Comparison of ENCODE assay signal across 9 mouse cellular contexts in the genomic region with DNA sequence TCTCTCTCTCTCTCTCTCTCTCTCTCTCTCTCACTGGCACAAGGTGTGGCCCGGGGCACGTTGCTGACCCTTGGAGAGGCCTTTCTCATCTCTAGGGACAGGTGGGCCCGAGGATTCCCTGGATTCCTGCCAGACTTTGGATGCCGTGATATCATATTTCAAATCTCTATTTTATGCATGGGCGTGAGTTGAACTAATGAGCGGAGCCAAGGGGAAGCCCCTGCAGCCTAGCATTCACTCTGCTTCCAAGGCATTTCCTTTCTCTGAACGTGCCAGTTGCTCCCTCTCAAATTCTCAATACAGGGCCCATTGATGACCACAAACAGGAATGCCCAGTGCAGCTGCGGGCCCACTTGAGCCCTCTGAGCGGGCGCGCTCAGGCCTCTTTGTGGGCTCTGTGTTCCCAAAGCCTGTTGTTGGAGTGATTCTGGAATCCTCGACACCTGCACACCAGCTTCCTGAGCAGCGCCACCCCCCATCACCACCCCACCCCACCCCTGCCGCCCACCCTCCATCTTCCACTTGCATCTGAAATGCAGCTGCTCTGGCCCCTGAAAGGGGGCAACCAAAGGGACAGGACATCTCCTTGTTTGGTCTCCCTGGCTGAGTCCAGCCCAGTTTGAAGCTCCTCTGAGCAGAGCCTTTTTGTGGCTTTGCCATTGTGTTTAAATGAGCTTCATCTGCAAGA.
A peak's percentile ranks its signal among the peaks of the same experiment; 100 is the strongest.
DNase-seq lines count a peak whose midpoint lies in the region; ATAC-seq lines count a peak whose summit lies in the region.
"Had no signal": no experiment of that assay in that cellular context is flagged by ENCODE, and none has a peak within 500 bp of the region (broad histone marks: within the 10 kb centered on the region; RNA-seq: fewer than 3 reads in every experiment).

No protein-coding gene starts in this region.

- H3K4me2 ChIP-seq in forebrain, embryonic 11.5 days (ENCODE audit: low read depth, low read length, severe bottlenecking): no peak overlapping the region
- peak overlapping the region; percentile 25 for H3K4me2 ChIP-seq in limb, embryonic 12.5 days
- no peak overlapping the region for H3K4me2 ChIP-seq in liver, embryonic 12.5 days

- DNase-seq in thymus, postnatal 36 days: peak; percentile 55 to 62
- no peak for DNase-seq in thymus, postnatal 10 days (ENCODE audit: low spot score in 2 of 2)
- peak; percentile 58 for DNase-seq in forebrain, embryonic 11.5 days (ENCODE audit: low spot score)
- no peak for DNase-seq in c-Kit-positive CD71-positive TER-119-positive erythroid progenitor cells, embryonic 14.5 days (ENCODE audit: low spot score)
- no peak for DNase-seq in adrenal gland, adult 18-20 months (ENCODE audit: low spot score in 2 of 2)
- DNase-seq: heart, postnatal 14 days had no signal

- H3K4me1 ChIP-seq in forebrain, embryonic 11.5 days (replicated peaks; ENCODE audit: control insufficient read depth, insufficient read depth, low read length): no peaks in the 10 kb centered on the region
- H3K4me1 ChIP-seq in limb, embryonic 12.5 days (replicated peaks): peaks cover 12% of the 10 kb centered on the region
- H3K4me1 ChIP-seq in liver, embryonic 12.5 days: no peaks in the 10 kb centered on the region

- 47% methylated on average over 14 of the region's 14 CpGs for WGBS in forebrain, embryonic 11.5 days
- 40% methylated on average over 14 of the region's 14 CpGs for WGBS in limb, embryonic 12.5 days
- 63% methylated on average over 14 of the region's 14 CpGs for WGBS in liver, embryonic 12.5 days (ENCODE audit: insufficient replicate concordance)

- no peaks in the 10 kb centered on the region for H3K9me3 ChIP-seq in forebrain, embryonic 11.5 days (ENCODE audit: control insufficient read depth, low read length)
- no peaks in the 10 kb centered on the region for H3K9me3 ChIP-seq in limb, embryonic 12.5 days
- no peaks in the 10 kb centered on the region for H3K9me3 ChIP-seq in liver, embryonic 12.5 days (replicated peaks)

- no peaks in the 10 kb centered on the region for H3K36me3 ChIP-seq in forebrain, embryonic 11.5 days (ENCODE audit: control insufficient read depth, insufficient read depth, low read length)
- no peaks in the 10 kb centered on the region for H3K36me3 ChIP-seq in limb, embryonic 12.5 days
- no peaks in the 10 kb centered on the region for H3K36me3 ChIP-seq in liver, embryonic 12.5 days

- H3K9ac ChIP-seq in forebrain, embryonic 11.5 days (ENCODE audit: low read length): no peak overlapping the region
- H3K9ac ChIP-seq in limb, embryonic 12.5 days (replicated peaks): 0 out of 2 replicates have a peak overlapping the region, but pooled peaks have one; percentile 19
- no peak overlapping the region for H3K9ac ChIP-seq in liver, embryonic 12.5 days

- H3K4me3 ChIP-seq in forebrain, embryonic 11.5 days (ENCODE audit: low read depth, low read length): no peak overlapping the region
- no peak overlapping the region for H3K4me3 ChIP-seq in limb, embryonic 12.5 days (replicated peaks)
- H3K4me3 ChIP-seq in liver, embryonic 12.5 days: no peak overlapping the region

- ATAC-seq in forebrain, embryonic 11.5 days (replicated peaks; ENCODE audit: low FRiP score): peak; percentile 70
- peak; percentile 56; the same call in 1 of the 2 replicates for ATAC-seq in limb, embryonic 12.5 days (ENCODE audit: insufficient number of reproducible peaks, insufficient read depth, low FRiP score, low TSS enrichment, low read depth)
- no peak for ATAC-seq in liver, embryonic 12.5 days
- ATAC-seq: lung, postnatal 0 days had no signal

- no peak overlapping the region; the same call in 1 of the 2 replicates for H3K27ac ChIP-seq in forebrain, embryonic 11.5 days (ENCODE audit: low read depth, low read length)
- H3K27ac ChIP-seq in limb, embryonic 12.5 days: peak overlapping the region; percentile 76
- no peak overlapping the region for H3K27ac ChIP-seq in liver, embryonic 12.5 days

- no peaks in the 10 kb centered on the region for H3K27me3 ChIP-seq in forebrain, embryonic 11.5 days (ENCODE audit: control insufficient read depth, insufficient read depth, low read length)
- H3K27me3 ChIP-seq in limb, embryonic 12.5 days: no peaks in the 10 kb centered on the region
- no peaks in the 10 kb centered on the region for H3K27me3 ChIP-seq in liver, embryonic 12.5 days (replicated peaks)

Comparison
In these comparisons a context has a peak if more than half of its experiments do, and no peak if none do; other contexts are left out.
1. DNase-seq: peak in thymus, postnatal 36 days (2 of 2) and forebrain, embryonic 11.5 days (single experiment); none in thymus, postnatal 10 days (0 of 2), c-Kit-positive CD71-positive TER-119-positive erythroid progenitor cells, embryonic 14.5 days (single experiment) and adrenal gland, adult 18-20 months (0 of 2).